Mouse (Mus musculus) limb, embryonic 15.5 days (tissue): Measurements from ENCODE around the gene Crtc1. TPM values are rescaled to one million over a fixed set of nuclear protein-coding genes. Genes with fewer than 3 reads are reported as not detected.

Experiments
- ATAC-seq: fragments of 200-750 bp; cut with Nextera tagmentation; 2 replicates; pipeline ENCODE4 v1.8.0; 2017; ENCODE audit warnings: low read depth, moderate TSS enrichment; ENCODE audit not compliant: insufficient number of reproducible peaks, low FRiP score, low TSS enrichment
- H3K27ac ChIP-seq: fragments of 300-500 bp; sonication (generic); 2 replicates; pipeline ENCODE4 v1.5.1; 2015; ENCODE audit warnings: moderate library complexity, mild to moderate bottlenecking, inconsistent platforms
- H3K27me3 ChIP-seq: fragments of 300-500 bp; sonication (generic); 2 replicates; pipeline ENCODE4 v1.6.1; 2015; ENCODE audit warnings: inconsistent platforms
- H3K36me3 ChIP-seq: fragments of 300-500 bp; sonication (generic); 2 replicates; pipeline ENCODE4 v1.6.1; 2015; ENCODE audit warnings: inconsistent platforms
- H3K4me1 ChIP-seq: fragments of 300-500 bp; sonication (generic); 2 replicates; pipeline ENCODE4 v1.6.1; 2015; ENCODE audit warnings: inconsistent platforms
- H3K4me2 ChIP-seq: fragments of 300-500 bp; sonication (generic); 2 replicates; pipeline ENCODE4 v1.6.1; 2015; ENCODE audit warnings: mild to moderate bottlenecking, inconsistent platforms
- H3K4me3 ChIP-seq: fragments of 300-500 bp; sonication (generic); 2 replicates; pipeline ENCODE4 v1.5.1; 2015; ENCODE audit warnings: mild to moderate bottlenecking, inconsistent platforms
- H3K9ac ChIP-seq: fragments of 300-500 bp; sonication (generic); 2 replicates; pipeline ENCODE4 v1.6.1; 2015; ENCODE audit warnings: inconsistent platforms
- H3K9me3 ChIP-seq: fragments of 300-500 bp; sonication (generic); 2 replicates; pipeline ENCODE4 v1.6.1; 2016; ENCODE audit warnings: inconsistent platforms
- WGBS: fragments of 180-500 bp; shearing (Covaris S2); methylation state at CpG from one replicate; pipeline ENCODE4 v1.1.7; 2015; 5-methylcytosine and 5-hydroxymethylcytosine counted together
- polyA plus RNA-seq: library from polyadenylated mRNA; unstranded; fragments of >200 nt; fragmentation: Nextera tagmentation; extraction: Ambion mirVana; gene quantifications from 2 replicates; pipeline ENCODE4 v1.2.1, GENCODE M21; 2015

Gene Crtc1
- polyA plus RNA-seq, 1 experiment from 2014 or later = 22.2 TPM

DNA sequence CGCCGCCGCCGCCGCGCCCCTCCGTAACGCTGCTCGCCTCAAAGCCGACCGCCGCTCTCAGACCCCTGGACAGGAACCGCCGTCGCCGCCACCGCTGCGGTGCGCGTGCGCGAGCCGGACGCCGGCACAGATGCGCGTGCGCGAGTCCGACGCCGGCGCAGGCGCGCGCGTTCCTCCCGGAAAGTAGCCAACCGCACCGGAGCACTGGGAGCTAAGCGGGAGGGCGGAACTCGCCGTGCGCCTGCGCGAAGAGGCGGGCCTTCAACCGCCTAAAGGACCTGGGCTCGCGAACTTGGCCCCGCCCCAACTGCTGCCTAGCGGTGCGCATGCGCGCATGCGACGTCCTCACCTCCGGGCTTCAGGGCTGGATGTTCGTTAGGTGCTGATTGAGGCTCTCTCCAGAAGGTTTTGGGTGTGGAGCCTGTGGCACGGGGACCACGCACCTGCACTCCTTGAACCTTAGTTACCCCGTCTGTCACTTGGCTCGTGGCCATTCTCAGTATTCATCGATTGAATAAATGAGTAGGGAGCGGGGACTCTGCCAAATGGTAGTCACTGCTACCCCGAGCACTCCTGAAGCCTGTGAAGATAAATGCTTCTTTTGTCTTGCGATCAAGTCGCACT is 86.1 kb downstream of the Crtc1 start, which contains the start of gene Upf1:
TSS of gene Upf1 (minus strand) at position 85 of the 624 bp plus-strand sequence.
- under 1% methylated on average over 52 of the region's 69 CpGs for WGBS
- Histone ChIP-seq H3K9ac (peak within 1 kb of the TSS; percentile 98), H3K36me3 (peaks cover 14% of the 10 kb centered on the region), H3K27me3 (no peaks in the 10 kb centered on the region), H3K9me3 (no peaks in the 10 kb centered on the region), H3K4me2 (peak within 1 kb of the TSS; percentile 90), H3K4me1 (peaks cover 52% of the 10 kb centered on the region), H3K27ac (peak within 1 kb of the TSS; percentile 93), H3K4me3 (peak within 1 kb of the TSS; percentile 98)
- ATAC-seq = peak; percentile 87

DNA sequence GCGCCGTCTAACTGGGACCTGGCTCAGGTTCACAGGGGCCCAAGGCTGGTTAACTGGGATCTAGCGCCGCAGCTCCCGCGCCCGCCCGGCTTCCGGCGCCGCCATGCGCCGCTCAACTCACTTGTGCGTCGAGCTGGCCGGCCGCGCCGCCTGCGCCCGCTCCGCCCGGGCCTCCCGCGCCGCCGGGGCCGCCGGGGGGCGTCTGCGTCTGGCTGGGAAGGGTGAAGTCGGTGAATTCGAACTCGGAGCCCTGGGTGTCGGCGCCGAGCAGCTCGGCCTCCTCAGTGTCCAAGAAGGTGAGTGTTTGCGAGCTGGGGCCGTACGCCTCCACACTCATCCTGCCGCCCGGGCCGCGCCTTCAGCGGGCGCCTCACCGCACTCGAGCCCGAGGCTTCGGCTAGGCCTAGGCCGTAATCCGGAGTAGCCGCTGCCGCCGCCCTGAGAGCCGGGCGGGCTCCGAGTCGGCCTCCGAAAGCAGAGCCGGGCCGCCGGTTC is 86.7 kb downstream of the Crtc1 start:
- H3K9me3 ChIP-seq = no peaks in the 10 kb centered on the region
- peak overlapping the region; percentile 93 for H3K27ac ChIP-seq
- H3K4me2 ChIP-seq = peak overlapping the region; percentile 90
- peak overlapping the region; percentile 98 for H3K9ac ChIP-seq
- H3K4me1 ChIP-seq = peaks cover 57% of the 10 kb centered on the region
- H3K27me3 ChIP-seq = no peaks in the 10 kb centered on the region
- H3K4me3 ChIP-seq = peak overlapping the region; percentile 98
- ATAC-seq = peak; percentile 5; the same call in 1 of the 2 replicates
- peaks cover 19% of the 10 kb centered on the region for H3K36me3 ChIP-seq
- WGBS = 0% methylated on average over 61 of the region's 64 CpGs

GRCm38 (mm10) chr8:70352000-70352384 is 87.4 kb downstream of the Crtc1 start:
- no peak for ATAC-seq
- Histone ChIP-seq H3K4me1 (peaks cover 57% of the 10 kb centered on the region), H3K36me3 (peaks cover 23% of the 10 kb centered on the region), H3K27me3 (no peaks in the 10 kb centered on the region), H3K4me2 (peak overlapping the region; percentile 90), H3K9me3 (no peaks in the 10 kb centered on the region), H3K9ac (peak overlapping the region; percentile 98), H3K4me3 (peak overlapping the region; percentile 98), H3K27ac (no peak overlapping the region)
- WGBS = 21% methylated on average over 3 of the region's 3 CpGs

GRCm38 (mm10) chr8:70351035-70351999 is 88.1 kb downstream of the Crtc1 start:
- peak overlapping the region; percentile 90 for H3K4me2 ChIP-seq
- peaks cover 29% of the 10 kb centered on the region for H3K36me3 ChIP-seq
- H3K9ac ChIP-seq = peak overlapping the region; percentile 98
- ATAC-seq = no peak
- WGBS = 32% methylated on average over 15 of the region's 15 CpGs
- peak overlapping the region; percentile 98 for H3K4me3 ChIP-seq
- no peaks in the 10 kb centered on the region for H3K9me3 ChIP-seq
- peak overlapping the region; percentile 75 for H3K27ac ChIP-seq
- H3K4me1 ChIP-seq = peaks cover 59% of the 10 kb centered on the region
- H3K27me3 ChIP-seq = no peaks in the 10 kb centered on the region

DNA sequence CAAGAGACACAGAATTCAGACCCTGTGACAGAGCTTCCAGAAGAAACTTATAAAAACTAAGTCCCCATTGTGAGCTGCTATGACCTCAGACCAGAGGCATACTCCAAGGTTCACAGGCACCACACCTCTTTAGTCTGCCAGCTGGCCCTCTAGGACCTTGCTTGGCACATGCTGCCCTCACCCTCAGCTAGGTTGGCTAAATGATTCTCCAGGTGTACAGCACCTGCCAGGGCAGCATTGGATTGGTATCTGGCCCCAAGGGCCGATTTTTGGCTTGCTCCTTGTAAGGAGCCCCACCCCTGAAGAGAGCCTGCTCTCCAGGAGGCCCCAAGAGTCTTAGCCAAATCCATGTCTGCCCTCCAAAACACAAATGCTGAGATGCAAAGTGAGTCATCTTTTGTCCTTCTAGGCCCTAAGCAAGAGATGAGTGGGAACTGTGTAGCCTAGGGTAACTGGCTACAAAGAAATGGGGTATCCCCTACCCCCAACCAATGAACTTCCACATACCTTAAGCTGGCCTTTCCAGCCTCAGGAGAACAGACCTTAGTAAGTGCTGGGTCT is 91.4 kb downstream of the Crtc1 start:
- Histone ChIP-seq H3K4me3 (no peak overlapping the region), H3K4me1 (peaks cover 64% of the 10 kb centered on the region), H3K27me3 (no peaks in the 10 kb centered on the region), H3K4me2 (no peak overlapping the region), H3K9ac (no peak overlapping the region), H3K27ac (no peak overlapping the region), H3K36me3 (peaks cover 50% of the 10 kb centered on the region), H3K9me3 (no peaks in the 10 kb centered on the region)
- 79% methylated on average over 1 of the region's 1 CpGs for WGBS
- ATAC-seq = no peak

DNA sequence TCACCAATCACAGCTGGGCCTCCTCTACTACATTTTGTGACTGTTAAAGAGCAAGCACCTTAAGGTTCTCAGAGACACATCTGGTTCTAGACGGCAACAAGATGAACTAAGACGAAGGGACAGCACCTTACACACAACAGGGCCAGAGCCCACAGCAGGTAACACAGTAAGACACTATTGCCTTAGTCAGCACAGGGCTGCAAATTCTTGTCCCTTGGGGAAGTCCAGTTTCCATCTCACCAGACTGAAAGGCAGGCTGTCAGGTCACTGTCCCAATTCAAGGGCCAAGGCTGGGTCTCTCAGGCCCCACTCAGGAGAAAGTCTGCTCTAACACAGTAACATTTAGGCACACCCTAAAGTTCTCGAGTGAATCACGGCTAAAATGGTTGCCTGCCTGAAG is 91.9 kb downstream of the Crtc1 start:
- H3K4me1 ChIP-seq = peaks cover 66% of the 10 kb centered on the region
- ATAC-seq = no peak
- 73% methylated on average over 4 of the region's 4 CpGs for WGBS
- no peaks in the 10 kb centered on the region for H3K27me3 ChIP-seq
- H3K27ac ChIP-seq = no peak overlapping the region
- peaks cover 55% of the 10 kb centered on the region for H3K36me3 ChIP-seq
- no peak overlapping the region for H3K4me2 ChIP-seq
- no peak overlapping the region for H3K9ac ChIP-seq
- no peak overlapping the region for H3K4me3 ChIP-seq
- no peaks in the 10 kb centered on the region for H3K9me3 ChIP-seq

- H3K27me3 ChIP-seq = no peaks in the 10 kb centered on the region
- no peak for ATAC-seq
- H3K27ac ChIP-seq = no peak overlapping the region; the same call in 1 of the 2 replicates
- H3K9me3 ChIP-seq = no peaks in the 10 kb centered on the region
- no peak overlapping the region for H3K9ac ChIP-seq
- peaks cover 82% of the 10 kb centered on the region for H3K36me3 ChIP-seq
- H3K4me3 ChIP-seq = no peak overlapping the region
- no peak overlapping the region for H3K4me2 ChIP-seq
- WGBS = 85% methylated on average over 2 of the region's 2 CpGs
- H3K4me1 ChIP-seq = peaks cover 36% of the 10 kb centered on the region
These were observed 95.1 kb downstream of the Crtc1 start for GRCm38 (mm10) chr8:70344279-70344678.

GRCm38 (mm10) chr8:70343696-70344095 is 95.7 kb downstream of the Crtc1 start:
- ATAC-seq = no peak
- Histone ChIP-seq H3K36me3 (peaks cover 82% of the 10 kb centered on the region), H3K9me3 (no peaks in the 10 kb centered on the region), H3K9ac (no peak overlapping the region), H3K27ac (no peak overlapping the region), H3K27me3 (no peaks in the 10 kb centered on the region), H3K4me1 (peaks cover 30% of the 10 kb centered on the region), H3K4me2 (no peak overlapping the region), H3K4me3 (no peak overlapping the region)
- WGBS = 45% methylated on average over 6 of the region's 6 CpGs

GRCm38 (mm10) chr8:70343076-70343475 is 96.3 kb downstream of the Crtc1 start:
- Histone ChIP-seq H3K36me3 (peaks cover 82% of the 10 kb centered on the region), H3K9ac (no peak overlapping the region), H3K27me3 (no peaks in the 10 kb centered on the region), H3K9me3 (no peaks in the 10 kb centered on the region), H3K27ac (no peak overlapping the region), H3K4me2 (no peak overlapping the region), H3K4me3 (no peak overlapping the region), H3K4me1 (peaks cover 24% of the 10 kb centered on the region)
- no peak for ATAC-seq
- 37% methylated on average over 7 of the region's 7 CpGs for WGBS

- Histone ChIP-seq H3K36me3 (peaks cover 87% of the 10 kb centered on the region), H3K4me2 (no peak overlapping the region), H3K27ac (no peak overlapping the region), H3K4me1 (peaks cover 21% of the 10 kb centered on the region), H3K9me3 (no peaks in the 10 kb centered on the region), H3K9ac (no peak overlapping the region), H3K4me3 (no peak overlapping the region), H3K27me3 (no peaks in the 10 kb centered on the region)
- no peak for ATAC-seq
- 85% methylated on average over 14 of the region's 14 CpGs for WGBS
These were observed 97.4 kb downstream of the Crtc1 start for GRCm38 (mm10) chr8:70342007-70342406.

GRCm38 (mm10) chr8:70340659-70341058 is 98.7 kb downstream of the Crtc1 start:
- Histone ChIP-seq H3K27ac (no peak overlapping the region), H3K4me1 (peaks cover 16% of the 10 kb centered on the region), H3K36me3 (peaks cover 87% of the 10 kb centered on the region), H3K9ac (no peak overlapping the region), H3K4me3 (no peak overlapping the region), H3K4me2 (no peak overlapping the region), H3K27me3 (no peaks in the 10 kb centered on the region), H3K9me3 (no peaks in the 10 kb centered on the region)
- ATAC-seq = no peak
- 94% methylated on average over 7 of the region's 7 CpGs for WGBS
